Mouse (Mus musculus): ENCODE results near the gene Hdac4. TPM values are rescaled to one million over a fixed set of nuclear protein-coding genes. Genes with fewer than 3 reads are reported as not detected.

Gene Hdac4
- polyA plus RNA-seq, 1 experiment from 2014 or later = 34.7 TPM

GRCm38 (mm10) chr1:92107996-92108395 is 87.5 kb downstream of the Hdac4 start:
- no peaks in the 10 kb centered on the region for H3K27me3 ChIP-seq
- WGBS = 92% methylated on average over 2 of the region's 2 CpGs

GRCm38 (mm10) chr1:92107521-92107920 is 88.0 kb downstream of the Hdac4 start:
- Histone ChIP-seq H3K9ac (no peak overlapping the region), H3K27me3 (no peaks in the 10 kb centered on the region), H3K4me1 (peaks cover 11% of the 10 kb centered on the region), H3K4me3 (no peak overlapping the region), H3K4me2 (no peak overlapping the region), H3K9me3 (no peaks in the 10 kb centered on the region), H3K36me3 (no peaks in the 10 kb centered on the region; the same call in 1 of the 2 replicates), H3K27ac (no peak overlapping the region)
- WGBS = 83% methylated on average over 2 of the region's 2 CpGs
- ATAC-seq (ENCODE audit: insufficient number of reproducible peaks, insufficient read depth, low FRiP score, low TSS enrichment, low read depth) = no peak

More at GRCm38 (mm10) chr1:92107996-92108395, 87.5 kb downstream of the Hdac4 start:
- H3K27ac ChIP-seq = no peak overlapping the region
- H3K9me3 ChIP-seq = no peaks in the 10 kb centered on the region
- no peaks in the 10 kb centered on the region; the same call in 1 of the 2 replicates for H3K36me3 ChIP-seq
- H3K4me3 ChIP-seq = no peak overlapping the region
- no peak overlapping the region for H3K9ac ChIP-seq
- H3K4me2 ChIP-seq = no peak overlapping the region
- ATAC-seq (ENCODE audit: insufficient number of reproducible peaks, insufficient read depth, low FRiP score, low TSS enrichment, low read depth) = no peak
- H3K4me1 ChIP-seq = peaks cover 16% of the 10 kb centered on the region

GRCm38 (mm10) chr1:92106486-92107160 is 88.9 kb downstream of the Hdac4 start:
- ATAC-seq (ENCODE audit: insufficient number of reproducible peaks, insufficient read depth, low FRiP score, low TSS enrichment, low read depth) = no peak
- 79% methylated on average over 4 of the region's 4 CpGs for WGBS

GRCm38 (mm10) chr1:92104718-92105117 is 90.8 kb downstream of the Hdac4 start:
- 83% methylated on average over 3 of the region's 3 CpGs for WGBS
- H3K4me2 ChIP-seq = no peak overlapping the region
- no peaks in the 10 kb centered on the region for H3K4me1 ChIP-seq
- no peaks in the 10 kb centered on the region for H3K27me3 ChIP-seq
- H3K36me3 ChIP-seq = no peaks in the 10 kb centered on the region; the same call in 1 of the 2 replicates
- H3K9ac ChIP-seq = no peak overlapping the region
- no peak overlapping the region for H3K27ac ChIP-seq
- H3K9me3 ChIP-seq = no peaks in the 10 kb centered on the region
- no peak overlapping the region for H3K4me3 ChIP-seq
- ATAC-seq (ENCODE audit: insufficient number of reproducible peaks, insufficient read depth, low FRiP score, low TSS enrichment, low read depth) = no peak

More at GRCm38 (mm10) chr1:92106486-92107160, 88.9 kb downstream of the Hdac4 start:
- no peak overlapping the region for H3K9ac ChIP-seq
- no peak overlapping the region for H3K4me2 ChIP-seq
- no peaks in the 10 kb centered on the region for H3K27me3 ChIP-seq
- H3K9me3 ChIP-seq = no peaks in the 10 kb centered on the region
- H3K27ac ChIP-seq = no peak overlapping the region
- no peak overlapping the region for H3K4me3 ChIP-seq
- H3K36me3 ChIP-seq = no peaks in the 10 kb centered on the region; the same call in 1 of the 2 replicates
- peaks cover 4% of the 10 kb centered on the region; the same call in 1 of the 2 replicates for H3K4me1 ChIP-seq

GRCm38 (mm10) chr1:92103971-92104370 is 91.5 kb downstream of the Hdac4 start:
- Histone ChIP-seq H3K36me3 (no peaks in the 10 kb centered on the region; the same call in 1 of the 2 replicates), H3K9ac (no peak overlapping the region), H3K9me3 (no peaks in the 10 kb centered on the region), H3K4me3 (no peak overlapping the region), H3K4me1 (no peaks in the 10 kb centered on the region), H3K27me3 (no peaks in the 10 kb centered on the region), H3K4me2 (no peak overlapping the region), H3K27ac (no peak overlapping the region)
- no peak for ATAC-seq (ENCODE audit: insufficient number of reproducible peaks, insufficient read depth, low FRiP score, low TSS enrichment, low read depth)

GRCm38 (mm10) chr1:92103377-92103776 is 92.1 kb downstream of the Hdac4 start:
- ATAC-seq (ENCODE audit: insufficient number of reproducible peaks, insufficient read depth, low FRiP score, low TSS enrichment, low read depth) = no peak
- Histone ChIP-seq H3K36me3 (no peaks in the 10 kb centered on the region; the same call in 1 of the 2 replicates), H3K27me3 (no peaks in the 10 kb centered on the region), H3K9ac (no peak overlapping the region), H3K4me3 (no peak overlapping the region), H3K27ac (no peak overlapping the region), H3K4me1 (no peaks in the 10 kb centered on the region), H3K9me3 (no peaks in the 10 kb centered on the region), H3K4me2 (no peak overlapping the region)
- 70% methylated on average over 3 of the region's 3 CpGs for WGBS

GRCm38 (mm10) chr1:92102825-92103224 is 92.7 kb downstream of the Hdac4 start:
- Histone ChIP-seq H3K27ac (no peak overlapping the region), H3K4me3 (no peak overlapping the region), H3K27me3 (no peaks in the 10 kb centered on the region), H3K9me3 (no peaks in the 10 kb centered on the region), H3K36me3 (no peaks in the 10 kb centered on the region; the same call in 1 of the 2 replicates), H3K9ac (no peak overlapping the region), H3K4me1 (no peaks in the 10 kb centered on the region), H3K4me2 (no peak overlapping the region)
- ATAC-seq (ENCODE audit: insufficient number of reproducible peaks, insufficient read depth, low FRiP score, low TSS enrichment, low read depth) = no peak
- 96% methylated on average over 1 of the region's 1 CpGs for WGBS

- Histone ChIP-seq H3K4me1 (peaks cover 5% of the 10 kb centered on the region; the same call in 1 of the 2 replicates), H3K9ac (no peak overlapping the region), H3K27ac (no peak overlapping the region), H3K9me3 (no peaks in the 10 kb centered on the region), H3K4me3 (no peak overlapping the region), H3K4me2 (no peak overlapping the region), H3K27me3 (no peaks in the 10 kb centered on the region), H3K36me3 (no peaks in the 10 kb centered on the region)
- WGBS = 79% methylated on average over 4 of the region's 4 CpGs
- no peak for ATAC-seq (ENCODE audit: insufficient number of reproducible peaks, insufficient read depth, low FRiP score, low TSS enrichment, low read depth)
Measured at GRCm38 (mm10) chr1:92100371-92100891, 95.1 kb downstream of the Hdac4 start.

GRCm38 (mm10) chr1:92099964-92100363 is 95.5 kb downstream of the Hdac4 start:
- Histone ChIP-seq H3K27ac (no peak overlapping the region), H3K4me3 (no peak overlapping the region), H3K4me2 (no peak overlapping the region), H3K4me1 (peaks cover 5% of the 10 kb centered on the region; the same call in 1 of the 2 replicates), H3K9me3 (no peaks in the 10 kb centered on the region), H3K27me3 (no peaks in the 10 kb centered on the region), H3K36me3 (no peaks in the 10 kb centered on the region), H3K9ac (no peak overlapping the region)
- ATAC-seq (ENCODE audit: insufficient number of reproducible peaks, insufficient read depth, low FRiP score, low TSS enrichment, low read depth) = no peak
- 85% methylated on average over 4 of the region's 4 CpGs for WGBS

GRCm38 (mm10) chr1:92099502-92099901 is 96.0 kb downstream of the Hdac4 start:
- Histone ChIP-seq H3K27me3 (no peaks in the 10 kb centered on the region), H3K9ac (no peak overlapping the region), H3K9me3 (no peaks in the 10 kb centered on the region), H3K4me1 (peaks cover 5% of the 10 kb centered on the region; the same call in 1 of the 2 replicates), H3K4me2 (no peak overlapping the region), H3K36me3 (no peaks in the 10 kb centered on the region), H3K27ac (no peak overlapping the region), H3K4me3 (no peak overlapping the region)
- WGBS = 73% methylated on average over 4 of the region's 4 CpGs
- no peak for ATAC-seq (ENCODE audit: insufficient number of reproducible peaks, insufficient read depth, low FRiP score, low TSS enrichment, low read depth)

GRCm38 (mm10) chr1:92098456-92098855 is 97.0 kb downstream of the Hdac4 start:
- ATAC-seq (ENCODE audit: insufficient number of reproducible peaks, insufficient read depth, low FRiP score, low TSS enrichment, low read depth) = no peak
- H3K4me1 ChIP-seq = peaks cover 5% of the 10 kb centered on the region; the same call in 1 of the 2 replicates
- H3K4me3 ChIP-seq = no peak overlapping the region
- H3K9me3 ChIP-seq = no peaks in the 10 kb centered on the region
- H3K9ac ChIP-seq = no peak overlapping the region
- no peaks in the 10 kb centered on the region for H3K36me3 ChIP-seq
- 85% methylated on average over 3 of the region's 3 CpGs for WGBS
- no peak overlapping the region for H3K27ac ChIP-seq
- H3K27me3 ChIP-seq = no peaks in the 10 kb centered on the region
- H3K4me2 ChIP-seq = no peak overlapping the region

- Histone ChIP-seq H3K9me3 (no peaks in the 10 kb centered on the region), H3K27me3 (no peaks in the 10 kb centered on the region), H3K27ac (no peak overlapping the region; the same call in 1 of the 2 replicates), H3K4me2 (no peak overlapping the region), H3K36me3 (no peaks in the 10 kb centered on the region), H3K4me3 (no peak overlapping the region), H3K4me1 (peaks cover 5% of the 10 kb centered on the region; the same call in 1 of the 2 replicates), H3K9ac (no peak overlapping the region)
- WGBS = 58% methylated on average over 3 of the region's 3 CpGs
- no peak for ATAC-seq (ENCODE audit: insufficient number of reproducible peaks, insufficient read depth, low FRiP score, low TSS enrichment, low read depth)
Measured at GRCm38 (mm10) chr1:92096991-92097525, 98.4 kb downstream of the Hdac4 start.

Measured in embryonic facial prominence, embryonic 13.5 days (tissue).